Mouse (Mus musculus) stomach, embryonic 14.5 days (tissue): ENCODE measurements around the gene Slc36a3. TPM values are rescaled to one million over a fixed set of nuclear protein-coding genes. Genes with fewer than 3 reads are reported as not detected.

ENCODE experiments used
- ATAC-seq: fragments of 200-750 bp; cut with Nextera tagmentation; 2 replicates; pipeline ENCODE4 v1.8.0; 2017; ENCODE audit warnings: low read depth, moderate TSS enrichment; ENCODE audit not compliant: insufficient number of reproducible peaks, insufficient read depth, low FRiP score
- H3K27ac ChIP-seq: fragments of 300-500 bp; sonication (generic); 2 replicates; pipeline ENCODE4 v1.5.1; 2014; ENCODE audit warnings: mild to moderate bottlenecking, low read length, moderate library complexity, mixed read lengths
- H3K27me3 ChIP-seq: fragments of 300-500 bp; sonication (generic); 2 replicates; pipeline ENCODE4 v1.6.1; 2014; ENCODE audit warnings: low read length, control low read depth, mixed read lengths; ENCODE audit not compliant: control insufficient read depth, insufficient read depth
- H3K36me3 ChIP-seq: fragments of 300-500 bp; sonication (generic); 2 replicates; pipeline ENCODE4 v1.6.1; 2014; ENCODE audit warnings: mild to moderate bottlenecking, control low read depth, low read length, moderate library complexity, mixed read lengths; ENCODE audit not compliant: control insufficient read depth, insufficient read depth
- H3K4me1 ChIP-seq: fragments of 300-500 bp; sonication (generic); 2 replicates; pipeline ENCODE4 v1.6.1; 2014; ENCODE audit warnings: low read length, control low read depth, mixed read lengths; ENCODE audit not compliant: control insufficient read depth, insufficient read depth
- H3K4me2 ChIP-seq: fragments of 300-500 bp; sonication (generic); replicated peaks from 2 replicates; pipeline ENCODE4 v1.6.1; 2014; ENCODE audit warnings: low read depth, low read length, control low read depth
- H3K4me3 ChIP-seq: fragments of 300-500 bp; sonication (generic); 2 replicates; pipeline ENCODE4 v1.5.1; 2014; ENCODE audit warnings: low read depth, low read length, control low read depth
- H3K9ac ChIP-seq: fragments of 300-500 bp; sonication (generic); replicated peaks from 2 replicates; pipeline ENCODE4 v1.6.1; 2014; ENCODE audit warnings: low read depth, mild to moderate bottlenecking, control low read depth, low read length, moderate library complexity, mixed read lengths
- H3K9me3 ChIP-seq: fragments of 300-500 bp; sonication (generic); 2 replicates; pipeline ENCODE4 v1.6.1; 2016; ENCODE audit warnings: low read depth, low read length, control low read depth; ENCODE audit not compliant: control insufficient read depth
- WGBS: fragments of 180-500 bp; shearing (Covaris S2); extraction: QIAGEN DNeasy Blood & Tissue Kit; methylation state at CpG from one replicate; pipeline ENCODE4 v1.1.7; 2014; 5-methylcytosine and 5-hydroxymethylcytosine counted together
- polyA plus RNA-seq: library from polyadenylated mRNA; unstranded; fragments of >200 nt; fragmentation: Nextera tagmentation; extraction: Ambion mirVana; gene quantifications from 2 replicates; pipeline ENCODE4 v1.2.1, GENCODE M21; 2014

Gene Slc36a3
- polyA plus RNA-seq, 1 experiment from 2014 or later: not detected

GRCm38 (mm10) chr11:55136770-55137547, 14.5 kb downstream of the Slc36a3 start:
- Histone ChIP-seq H3K4me2 (no peak overlapping the region), H3K9ac (no peak overlapping the region), H3K27me3 (no peaks in the 10 kb centered on the region), H3K9me3 (no peaks in the 10 kb centered on the region), H3K36me3 (no peaks in the 10 kb centered on the region), H3K4me3 (no peak overlapping the region), H3K4me1 (no peaks in the 10 kb centered on the region), H3K27ac (no peak overlapping the region)
- WGBS: 77% methylated on average over 15 of the region's 15 CpGs
- no peak for ATAC-seq

DNA sequence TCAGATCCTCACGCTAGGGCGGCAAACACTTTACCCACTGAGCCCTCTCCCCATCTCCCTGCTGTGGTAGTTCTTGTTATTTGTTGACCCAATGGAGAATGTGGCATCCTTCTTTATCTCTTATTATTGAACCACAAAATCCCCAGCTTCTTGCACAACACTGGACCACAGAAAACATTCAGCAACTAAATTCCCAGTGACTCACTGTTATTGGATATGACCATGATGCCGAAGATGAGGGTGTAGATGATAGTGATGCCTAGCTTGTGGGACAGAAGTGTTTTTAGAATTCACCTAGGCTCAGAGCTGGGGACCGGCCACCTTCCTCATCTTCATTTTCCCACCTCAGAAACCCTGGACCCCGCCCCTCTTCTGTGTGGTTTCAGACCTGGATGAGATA, 16.6 kb downstream of the Slc36a3 start:
- no peak for ATAC-seq
- H3K36me3 ChIP-seq: no peaks in the 10 kb centered on the region

DNA sequence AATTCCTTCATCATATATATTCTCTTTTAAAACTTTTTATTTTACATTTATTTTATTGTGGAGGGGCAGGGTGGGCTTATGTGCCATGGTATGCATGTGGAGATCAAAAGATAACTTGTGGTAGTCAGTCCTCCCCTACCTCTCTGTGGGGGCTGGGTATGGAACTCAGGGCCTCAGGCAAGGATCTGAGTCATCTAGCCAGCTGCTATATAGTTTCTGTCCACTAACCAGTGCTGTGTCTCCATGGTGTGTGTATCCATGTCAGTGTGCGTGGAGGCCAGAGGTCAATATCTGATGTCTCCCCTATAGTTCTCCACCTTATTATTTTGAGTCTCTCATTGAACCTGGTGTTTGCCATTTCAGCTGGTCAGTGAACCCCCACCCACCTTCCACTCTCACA, 17.1 kb downstream of the Slc36a3 start:
- WGBS: 95% methylated on average over 1 of the region's 1 CpGs

More for the DNA sequence above, 16.6 kb downstream of the Slc36a3 start:
- H3K9ac ChIP-seq: no peak overlapping the region
- 88% methylated on average over 5 of the region's 5 CpGs for WGBS
- H3K27me3 ChIP-seq: no peaks in the 10 kb centered on the region
- H3K27ac ChIP-seq: no peak overlapping the region
- H3K4me3 ChIP-seq: no peak overlapping the region
- no peaks in the 10 kb centered on the region for H3K9me3 ChIP-seq
- no peaks in the 10 kb centered on the region for H3K4me1 ChIP-seq
- H3K4me2 ChIP-seq: no peak overlapping the region

GRCm38 (mm10) chr11:55133204-55133603, 18.3 kb downstream of the Slc36a3 start:
- H3K27ac ChIP-seq: no peak overlapping the region
- H3K27me3 ChIP-seq: no peaks in the 10 kb centered on the region
- no peaks in the 10 kb centered on the region for H3K9me3 ChIP-seq
- no peak overlapping the region for H3K4me2 ChIP-seq
- no peak overlapping the region for H3K9ac ChIP-seq
- no peaks in the 10 kb centered on the region for H3K4me1 ChIP-seq
- no peak overlapping the region for H3K4me3 ChIP-seq
- WGBS: 91% methylated on average over 1 of the region's 1 CpGs
- ATAC-seq: no peak
- H3K36me3 ChIP-seq: no peaks in the 10 kb centered on the region

More for the DNA sequence above, 17.1 kb downstream of the Slc36a3 start:
- Histone ChIP-seq H3K9me3 (no peaks in the 10 kb centered on the region), H3K27me3 (no peaks in the 10 kb centered on the region), H3K4me2 (no peak overlapping the region), H3K9ac (no peak overlapping the region), H3K4me1 (no peaks in the 10 kb centered on the region), H3K36me3 (no peaks in the 10 kb centered on the region), H3K4me3 (no peak overlapping the region), H3K27ac (no peak overlapping the region)
- no peak for ATAC-seq

DNA sequence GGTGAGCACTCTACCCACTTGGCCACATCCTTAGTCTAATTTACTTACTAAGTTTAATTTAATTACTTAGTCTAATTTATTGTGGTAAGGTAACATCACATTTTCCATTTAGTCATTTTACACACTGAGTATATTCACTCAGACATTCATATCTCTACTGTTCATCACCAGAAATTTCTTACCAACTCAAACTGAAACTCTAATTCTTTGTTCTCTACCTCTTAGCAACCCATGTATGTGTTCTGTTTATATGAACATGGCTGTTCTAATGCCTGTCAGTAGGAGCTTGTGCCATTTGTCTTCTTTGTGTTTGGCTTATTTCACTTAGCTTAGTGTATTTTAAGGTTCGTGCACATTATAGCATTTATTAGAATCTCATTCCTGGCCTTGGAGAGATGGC, 19.6 kb downstream of the Slc36a3 start:
- no peak for ATAC-seq
- WGBS: 33% methylated on average over 1 of the region's 1 CpGs
- Histone ChIP-seq H3K27ac (no peak overlapping the region), H3K36me3 (no peaks in the 10 kb centered on the region), H3K4me2 (no peak overlapping the region), H3K9ac (no peak overlapping the region), H3K27me3 (no peaks in the 10 kb centered on the region), H3K4me1 (no peaks in the 10 kb centered on the region), H3K4me3 (no peak overlapping the region), H3K9me3 (no peaks in the 10 kb centered on the region)

GRCm38 (mm10) chr11:55131077-55131742, 20.3 kb downstream of the Slc36a3 start:
- Histone ChIP-seq H3K4me1 (no peaks in the 10 kb centered on the region), H3K27ac (no peak overlapping the region), H3K4me3 (no peak overlapping the region), H3K9ac (no peak overlapping the region), H3K9me3 (no peaks in the 10 kb centered on the region), H3K4me2 (no peak overlapping the region), H3K27me3 (no peaks in the 10 kb centered on the region), H3K36me3 (no peaks in the 10 kb centered on the region)
- WGBS: 85% methylated on average over 11 of the region's 11 CpGs
- ATAC-seq: peak; percentile 33; the same call in 1 of the 2 replicates

- no peaks in the 10 kb centered on the region for H3K27me3 ChIP-seq
- no peak for ATAC-seq
- 71% methylated on average over 3 of the region's 3 CpGs for WGBS
- no peak overlapping the region for H3K27ac ChIP-seq
- H3K36me3 ChIP-seq: no peaks in the 10 kb centered on the region
- H3K4me1 ChIP-seq: no peaks in the 10 kb centered on the region
- H3K4me3 ChIP-seq: no peak overlapping the region
- no peak overlapping the region for H3K9ac ChIP-seq
- H3K9me3 ChIP-seq: no peaks in the 10 kb centered on the region
- H3K4me2 ChIP-seq: no peak overlapping the region
Observed at GRCm38 (mm10) chr11:55128411-55128810, 23.1 kb downstream of the Slc36a3 start.

GRCm38 (mm10) chr11:55127937-55128336, 23.6 kb downstream of the Slc36a3 start:
- no peaks in the 10 kb centered on the region for H3K4me1 ChIP-seq
- H3K9me3 ChIP-seq: no peaks in the 10 kb centered on the region
- H3K27ac ChIP-seq: no peak overlapping the region
- H3K27me3 ChIP-seq: no peaks in the 10 kb centered on the region
- WGBS: 74% methylated on average over 6 of the region's 6 CpGs
- ATAC-seq: no peak
- no peak overlapping the region for H3K4me2 ChIP-seq
- H3K4me3 ChIP-seq: no peak overlapping the region
- H3K36me3 ChIP-seq: no peaks in the 10 kb centered on the region
- no peak overlapping the region for H3K9ac ChIP-seq
